Mouse (Mus musculus) left cerebral cortex, adult 18-20 months (tissue): ENCODE data around the gene Olfr1084. TPM values are rescaled to one million over a fixed set of nuclear protein-coding genes. Genes with fewer than 3 reads are reported as not detected.
"Not testable (repeated sequence)": the region's sequence is repeated elsewhere in the genome, so short reads cannot be mapped to it uniquely, and the experiment has no call there.

Experiments used
- DNase-seq, 2 experiments: peaks; one replicate each; pipeline ENCODE4 v3.0.0; 2021 to 2022; ENCODE audit warnings: low spot score in 2 of 2, mixed read lengths in 1 of 2
- long read RNA-seq, 2 experiments: library from polyadenylated mRNA; stranded (forward); transcript quantifications; one replicate each; pipeline ENCODE4 v2.0.0; 2021
- total RNA-seq, 2 experiments: library from RNA; stranded (reverse); gene quantifications; 2 replicates each; pipeline ENCODE4 v1.2.3; 2021

Olfr1084 gene
- total RNA-seq: not detected
- long read RNA-seq, experiment 1: 0 reads
- long read RNA-seq, experiment 2: 0 reads

DNA sequence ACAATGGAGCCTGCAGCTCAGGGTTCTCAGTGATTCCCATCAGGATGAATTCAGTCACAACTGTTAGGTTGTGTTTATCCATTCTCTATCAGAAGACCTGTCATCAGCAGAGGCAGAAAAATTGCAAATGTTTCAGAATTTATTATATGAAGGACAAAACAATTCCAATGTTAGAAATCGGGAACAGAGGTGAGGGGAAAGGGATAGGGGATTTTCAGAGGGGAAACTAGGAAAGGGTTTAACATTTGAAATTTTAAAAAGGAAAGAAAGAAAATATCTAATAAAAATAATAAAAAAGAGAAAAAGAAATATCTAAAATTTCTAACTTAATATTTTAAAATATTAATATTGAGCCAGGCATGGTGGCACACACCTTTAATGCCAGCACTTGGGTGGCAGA is at the start of gene Olfr1084:
Olfr1084 (minus strand) TSS at position 101 of the 400 bp plus-strand sequence.
- DNase-seq: not testable (repeated sequence)

GRCm38 (mm10) chr2:86679992-86680391 is 40.5 kb upstream of the Olfr1084 start, which contains the start of gene Olfr1086:
Olfr1086 (minus strand) TSS chr2:86680092.
- no peak for DNase-seq

GRCm38 (mm10) chr2:86661919-86662318 is 22.4 kb upstream of the Olfr1084 start, which contains the start of gene Olfr1085:
Olfr1085 (minus strand) TSS chr2:86662019.
- no peak for DNase-seq

- DNase-seq: not testable (repeated sequence)
Measured at GRCm38 (mm10) chr2:86598866-86599265, 40.7 kb downstream of the Olfr1084 start, which contains the start of gene Olfr1082. Olfr1082 (minus strand) TSS chr2:86598966.

Other genes starting within 250 kb of the Olfr1084 start
- gene Olfr1061, start 225.7 kb downstream of the Olfr1084 start, total RNA-seq: not detected
- not detected for gene Olfr1062, start 213.0 kb downstream of the Olfr1084 start, total RNA-seq
- gene Olfr1065, start 189.1 kb downstream of the Olfr1084 start, total RNA-seq: not detected
- gene Olfr1066, start 183.5 kb downstream of the Olfr1084 start, total RNA-seq: not detected
- not detected for gene Olfr228, start 152.3 kb downstream of the Olfr1084 start, total RNA-seq
- gene Olfr1076, start 131.3 kb downstream of the Olfr1084 start, total RNA-seq: not detected
- not detected for gene Olfr1079, start 97.2 kb downstream of the Olfr1084 start, total RNA-seq
- not detected for gene Olfr1080, start 81.5 kb downstream of the Olfr1084 start, total RNA-seq
- not detected for gene Olfr1082, start 40.8 kb downstream of the Olfr1084 start, total RNA-seq
- not detected for gene Olfr1085, start 22.3 kb upstream of the Olfr1084 start, total RNA-seq
- gene Olfr1086, start 40.4 kb upstream of the Olfr1084 start, total RNA-seq: not detected
- gene Olfr1087, start 58.7 kb upstream of the Olfr1084 start, total RNA-seq: not detected
- not detected for gene Olfr1089, start 94.0 kb upstream of the Olfr1084 start, total RNA-seq
- not detected for gene Olfr1090, start 119.3 kb upstream of the Olfr1084 start, total RNA-seq
- gene Olfr1093, start 142.8 kb upstream of the Olfr1084 start, total RNA-seq: not detected
- not detected for gene Olfr141, start 170.3 kb upstream of the Olfr1084 start, total RNA-seq
- gene Olfr1094, start 184.9 kb upstream of the Olfr1084 start, total RNA-seq: not detected
- not detected for gene Olfr1095, start 212.0 kb upstream of the Olfr1084 start, total RNA-seq
- not detected for gene Gm13723, start 235.1 kb upstream of the Olfr1084 start, total RNA-seq